Mouse (Mus musculus): ENCODE results near the gene Mid1ip1.

DNA sequence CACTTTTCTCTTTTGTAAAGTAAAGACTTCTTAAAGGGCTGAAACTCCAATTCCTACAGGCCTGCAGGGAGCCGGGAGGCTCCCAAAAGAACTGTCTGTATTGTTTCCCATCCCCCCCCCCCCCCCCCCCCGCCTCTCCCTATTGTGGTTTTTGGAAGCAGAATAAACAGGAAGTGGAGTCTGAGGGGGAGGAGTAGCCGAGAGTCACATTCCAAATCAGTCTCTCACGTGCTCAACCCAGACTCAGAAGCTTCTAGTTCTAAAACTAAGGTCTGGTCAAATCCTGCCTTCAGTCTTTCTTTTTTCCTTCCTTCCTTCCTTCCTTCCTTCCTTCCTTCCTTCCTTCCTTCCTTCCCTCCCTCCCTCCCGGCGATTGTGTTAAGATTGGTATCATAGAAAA, 14.7 kb downstream of the Mid1ip1 start:
- TF ChIP-seq POLR2A (IDR thresholded peaks at IDR 0.05; ENCODE audit: insufficient read depth, low read length) (no peak), CTCF (IDR thresholded peaks at IDR 0.05; ENCODE audit: low read depth, low read length) (no peak)

Measured in ES-Bruce4 (cell line).